Mouse (Mus musculus): ENCODE data around the gene Rpl27a. TPM values are rescaled to one million over a fixed set of nuclear protein-coding genes. Genes with fewer than 3 reads are reported as not detected.

Rpl27a gene
- polyA plus RNA-seq, 1 experiment from 2014 or later = 134 TPM

DNA sequence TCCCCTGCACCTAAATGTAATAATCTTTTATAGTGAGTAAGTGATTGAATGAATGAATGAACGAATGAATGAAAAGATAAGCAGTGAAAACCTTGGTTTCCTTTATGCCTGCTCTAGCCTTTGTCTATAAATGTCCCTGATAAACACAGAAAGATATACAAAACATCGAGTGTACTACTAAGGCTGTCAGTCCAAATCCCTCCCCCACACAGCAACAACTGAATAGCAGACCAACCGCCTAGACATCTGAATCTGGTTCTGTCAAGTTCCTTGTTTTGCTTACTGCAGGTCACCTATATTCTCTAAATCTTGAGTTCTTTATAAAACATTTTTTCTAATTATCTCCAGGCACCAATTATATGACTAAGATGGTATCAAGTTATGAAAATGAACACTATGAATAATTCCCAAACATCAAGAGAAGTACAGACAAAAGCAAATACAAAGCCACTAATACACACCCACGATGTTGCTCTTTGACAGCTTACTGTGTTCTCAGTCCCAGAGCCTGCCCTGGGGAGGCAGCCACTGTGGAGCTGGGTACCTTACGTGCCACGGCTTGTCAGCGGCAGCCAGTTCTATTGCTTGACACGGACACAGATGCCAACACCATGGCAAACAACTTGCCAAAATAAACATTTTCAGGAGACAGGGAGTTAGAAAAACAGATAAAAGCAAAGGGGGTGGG lies 42.7 kb downstream of the Rpl27a start:
- Histone ChIP-seq H3K4me1 (ENCODE audit: control insufficient read depth, insufficient read depth, low read length) (no peaks in the 10 kb centered on the region), H3K4me3 (ENCODE audit: low read depth, low read length) (no peak overlapping the region), H3K9me3 (replicated peaks; ENCODE audit: control insufficient read depth, low read length) (no peaks in the 10 kb centered on the region), H3K27ac (replicated peaks; ENCODE audit: low read depth, low read length) (no peak overlapping the region), H3K4me2 (ENCODE audit: low read depth, low read length) (no peak overlapping the region), H3K36me3 (replicated peaks; ENCODE audit: control insufficient read depth, insufficient read depth, low read depth, low read length) (no peaks in the 10 kb centered on the region), H3K9ac (replicated peaks; ENCODE audit: low read length) (no peak overlapping the region), H3K27me3 (ENCODE audit: control insufficient read depth, insufficient read depth, low read length) (no peaks in the 10 kb centered on the region)
- WGBS = 66% methylated on average over 8 of the region's 8 CpGs
- no peak for ATAC-seq (replicated peaks; ENCODE audit: insufficient number of reproducible peaks, low FRiP score, low TSS enrichment, low read depth)
- DNase-seq (ENCODE audit: low spot score) = peak; percentile 17

DNA sequence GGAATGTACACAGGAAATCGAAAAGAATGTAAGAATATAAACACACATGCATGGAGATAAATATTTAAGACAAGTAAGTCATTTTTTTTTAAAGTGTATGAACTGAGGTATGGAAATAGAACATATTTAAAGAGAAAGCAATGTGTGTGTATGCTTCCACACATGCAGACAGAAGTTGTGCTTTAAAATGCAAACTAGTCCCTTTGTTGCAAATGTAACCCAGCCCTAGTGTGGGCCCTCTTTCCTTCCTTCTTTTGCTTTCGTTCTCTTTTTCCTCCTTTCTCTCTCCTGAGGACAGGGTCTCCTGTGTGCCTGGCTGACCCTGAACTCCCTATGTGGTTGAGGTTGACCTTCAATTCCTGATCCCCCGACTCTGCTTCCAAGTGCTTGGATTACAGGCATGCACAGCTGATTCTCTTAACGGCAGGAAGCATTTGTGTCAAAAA lies 43.2 kb downstream of the Rpl27a start:
- DNase-seq (ENCODE audit: low spot score) = no peak
- no peaks in the 10 kb centered on the region for H3K36me3 ChIP-seq (replicated peaks; ENCODE audit: control insufficient read depth, insufficient read depth, low read depth, low read length)
- H3K4me2 ChIP-seq (ENCODE audit: low read depth, low read length) = no peak overlapping the region
- H3K27ac ChIP-seq (replicated peaks; ENCODE audit: low read depth, low read length) = no peak overlapping the region
- H3K9me3 ChIP-seq (replicated peaks; ENCODE audit: control insufficient read depth, low read length) = no peaks in the 10 kb centered on the region
- 49% methylated on average over 4 of the region's 4 CpGs for WGBS
- H3K27me3 ChIP-seq (ENCODE audit: control insufficient read depth, insufficient read depth, low read length) = no peaks in the 10 kb centered on the region
- H3K4me3 ChIP-seq (ENCODE audit: low read depth, low read length) = no peak overlapping the region
- H3K4me1 ChIP-seq (ENCODE audit: control insufficient read depth, insufficient read depth, low read length) = no peaks in the 10 kb centered on the region
- no peak for ATAC-seq (replicated peaks; ENCODE audit: insufficient number of reproducible peaks, low FRiP score, low TSS enrichment, low read depth)
- H3K9ac ChIP-seq (replicated peaks; ENCODE audit: low read length) = no peak overlapping the region

DNA sequence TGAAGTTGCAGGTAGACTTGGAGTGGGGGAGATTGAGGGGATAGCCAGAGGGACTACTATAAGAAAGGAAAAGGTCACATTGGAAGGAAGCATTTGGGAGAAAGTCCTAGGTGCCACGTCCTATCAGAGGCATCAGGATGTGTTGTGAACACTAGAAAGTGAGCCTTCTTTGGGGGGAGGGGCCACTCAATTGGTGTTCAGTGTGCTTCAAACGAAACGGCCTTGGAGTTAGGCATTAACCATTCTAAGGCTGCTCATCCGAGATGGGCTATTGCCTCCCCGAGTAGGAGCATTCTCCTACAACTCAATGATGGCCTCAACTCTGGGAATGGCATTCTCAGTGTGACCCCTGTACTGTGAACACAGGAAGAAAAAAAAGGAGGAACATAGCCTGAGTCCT lies 43.7 kb downstream of the Rpl27a start:
- Histone ChIP-seq H3K4me3 (ENCODE audit: low read depth, low read length) (no peak overlapping the region), H3K9ac (replicated peaks; ENCODE audit: low read length) (no peak overlapping the region), H3K9me3 (replicated peaks; ENCODE audit: control insufficient read depth, low read length) (no peaks in the 10 kb centered on the region), H3K27me3 (ENCODE audit: control insufficient read depth, insufficient read depth, low read length) (no peaks in the 10 kb centered on the region), H3K36me3 (replicated peaks; ENCODE audit: control insufficient read depth, insufficient read depth, low read depth, low read length) (no peaks in the 10 kb centered on the region), H3K4me1 (ENCODE audit: control insufficient read depth, insufficient read depth, low read length) (no peaks in the 10 kb centered on the region), H3K4me2 (ENCODE audit: low read depth, low read length) (no peak overlapping the region), H3K27ac (replicated peaks; ENCODE audit: low read depth, low read length) (no peak overlapping the region)
- DNase-seq (ENCODE audit: low spot score) (no peak), ATAC-seq (replicated peaks; ENCODE audit: insufficient number of reproducible peaks, low FRiP score, low TSS enrichment, low read depth) (no peak)
- WGBS = 64% methylated on average over 5 of the region's 5 CpGs

DNA sequence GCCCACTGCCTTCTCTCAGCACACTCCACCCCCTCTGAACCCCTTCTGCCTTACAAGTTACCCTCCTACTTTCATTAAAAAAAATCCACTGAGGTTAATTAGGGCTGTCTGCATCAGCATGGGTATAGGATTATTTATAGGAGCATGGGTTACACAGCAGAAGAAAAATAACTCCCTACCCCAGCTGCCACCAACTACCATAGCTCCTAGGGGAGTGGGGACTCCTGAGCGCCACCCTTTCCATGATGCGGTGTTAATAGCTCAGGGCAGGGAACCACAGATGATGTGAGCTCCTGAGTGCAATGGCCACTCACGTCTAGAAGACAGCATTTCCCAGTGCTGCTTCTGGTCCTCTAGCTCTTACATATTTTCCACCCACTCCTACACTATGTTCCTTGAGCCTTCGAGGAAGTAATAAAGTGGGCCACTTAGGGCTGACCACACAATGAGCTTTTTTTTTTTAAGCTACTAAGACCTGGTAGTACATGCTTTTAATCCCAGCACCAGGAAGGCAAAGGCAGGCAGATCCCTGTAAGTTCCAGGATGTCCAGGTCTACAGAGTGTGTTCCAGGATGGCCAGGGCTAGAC lies 44.9 kb downstream of the Rpl27a start:
- H3K4me1 ChIP-seq (ENCODE audit: control insufficient read depth, insufficient read depth, low read length) = no peaks in the 10 kb centered on the region
- WGBS = 80% methylated on average over 4 of the region's 4 CpGs
- DNase-seq (ENCODE audit: low spot score) = no peak

DNA sequence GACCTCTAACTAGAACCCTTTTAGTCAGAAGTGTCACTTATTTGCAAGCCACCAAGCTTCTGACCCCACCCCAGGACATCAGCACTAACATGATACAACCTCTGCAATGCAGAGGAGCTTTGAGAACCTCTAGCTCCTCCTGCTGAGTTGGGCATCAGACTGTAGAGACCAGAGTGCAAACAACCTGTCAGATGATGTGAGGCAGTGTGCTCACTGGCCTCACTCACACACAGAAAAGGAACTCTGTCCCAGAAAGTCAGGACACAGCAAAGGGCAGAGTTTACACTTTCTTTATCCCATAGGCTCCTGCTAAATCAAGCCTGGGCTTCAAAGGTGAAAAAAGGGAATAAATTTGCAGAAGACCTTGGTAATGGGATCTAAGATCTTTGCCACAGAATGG lies 47.4 kb downstream of the Rpl27a start:
- Histone ChIP-seq H3K4me2 (ENCODE audit: low read depth, low read length) (no peak overlapping the region), H3K4me3 (ENCODE audit: low read depth, low read length) (no peak overlapping the region), H3K36me3 (replicated peaks; ENCODE audit: control insufficient read depth, insufficient read depth, low read depth, low read length) (no peaks in the 10 kb centered on the region), H3K4me1 (ENCODE audit: control insufficient read depth, insufficient read depth, low read length) (no peaks in the 10 kb centered on the region), H3K27ac (replicated peaks; ENCODE audit: low read depth, low read length) (no peak overlapping the region), H3K9me3 (replicated peaks; ENCODE audit: control insufficient read depth, low read length) (no peaks in the 10 kb centered on the region), H3K27me3 (ENCODE audit: control insufficient read depth, insufficient read depth, low read length) (no peaks in the 10 kb centered on the region), H3K9ac (replicated peaks; ENCODE audit: low read length) (no peak overlapping the region)
- ATAC-seq (replicated peaks; ENCODE audit: insufficient number of reproducible peaks, low FRiP score, low TSS enrichment, low read depth) = no peak
- no peak for DNase-seq (ENCODE audit: low spot score)

More for the DNA sequence above, 44.9 kb downstream of the Rpl27a start:
- Histone ChIP-seq H3K27me3 (ENCODE audit: control insufficient read depth, insufficient read depth, low read length) (no peaks in the 10 kb centered on the region), H3K9ac (replicated peaks; ENCODE audit: low read length) (no peak overlapping the region), H3K4me3 (ENCODE audit: low read depth, low read length) (no peak overlapping the region), H3K9me3 (replicated peaks; ENCODE audit: control insufficient read depth, low read length) (no peaks in the 10 kb centered on the region), H3K36me3 (replicated peaks; ENCODE audit: control insufficient read depth, insufficient read depth, low read depth, low read length) (no peaks in the 10 kb centered on the region), H3K27ac (replicated peaks; ENCODE audit: low read depth, low read length) (no peak overlapping the region), H3K4me2 (ENCODE audit: low read depth, low read length) (no peak overlapping the region)
- ATAC-seq (replicated peaks; ENCODE audit: insufficient number of reproducible peaks, low FRiP score, low TSS enrichment, low read depth) = no peak

DNA sequence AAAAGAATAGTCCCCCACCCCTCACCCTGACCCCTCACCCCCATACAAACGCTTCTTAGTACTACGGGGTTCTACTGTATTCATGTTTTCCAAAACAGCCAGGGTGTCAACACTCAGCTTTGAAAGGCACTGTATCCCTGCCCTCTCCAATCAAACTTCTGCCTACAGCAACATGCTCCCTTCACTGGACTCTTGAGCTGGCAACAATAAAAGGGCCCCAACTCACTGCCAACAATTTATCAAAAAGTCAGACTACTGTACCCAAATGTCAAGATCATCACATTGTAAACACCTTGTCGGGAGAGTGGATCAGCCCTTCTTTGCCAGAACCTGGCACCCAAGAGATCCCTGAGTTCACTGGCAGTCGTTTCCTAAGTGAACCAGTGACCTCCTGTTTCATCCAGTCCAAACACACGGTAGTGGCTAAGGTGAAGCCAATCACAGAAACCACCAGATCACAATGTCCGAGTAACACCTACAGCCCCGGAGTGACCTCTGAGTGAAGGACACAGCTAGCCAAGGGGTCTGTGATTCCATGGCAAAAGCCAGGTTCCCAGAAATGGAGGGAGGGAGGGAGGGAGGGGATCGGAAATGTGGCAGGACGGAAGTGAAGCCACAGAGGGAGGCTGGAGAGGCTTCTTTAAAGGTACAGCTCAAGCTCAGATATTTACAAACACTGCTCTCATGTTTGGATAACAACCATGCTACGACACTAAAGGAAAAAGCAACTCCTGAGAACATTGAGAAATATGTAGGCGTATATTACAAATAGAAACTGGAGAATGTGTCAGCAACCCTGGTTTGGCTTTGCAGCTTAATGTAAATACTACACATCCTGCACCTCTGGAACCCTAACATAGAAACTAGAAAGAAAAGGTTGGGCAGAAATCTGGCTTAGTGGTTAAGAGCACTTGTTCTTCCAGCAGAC lies 48.2 kb downstream of the Rpl27a start:
- ATAC-seq (replicated peaks; ENCODE audit: insufficient number of reproducible peaks, low FRiP score, low TSS enrichment, low read depth) = no peak
- H3K27me3 ChIP-seq (ENCODE audit: control insufficient read depth, insufficient read depth, low read length) = no peaks in the 10 kb centered on the region
- WGBS = 82% methylated on average over 11 of the region's 11 CpGs

DNA sequence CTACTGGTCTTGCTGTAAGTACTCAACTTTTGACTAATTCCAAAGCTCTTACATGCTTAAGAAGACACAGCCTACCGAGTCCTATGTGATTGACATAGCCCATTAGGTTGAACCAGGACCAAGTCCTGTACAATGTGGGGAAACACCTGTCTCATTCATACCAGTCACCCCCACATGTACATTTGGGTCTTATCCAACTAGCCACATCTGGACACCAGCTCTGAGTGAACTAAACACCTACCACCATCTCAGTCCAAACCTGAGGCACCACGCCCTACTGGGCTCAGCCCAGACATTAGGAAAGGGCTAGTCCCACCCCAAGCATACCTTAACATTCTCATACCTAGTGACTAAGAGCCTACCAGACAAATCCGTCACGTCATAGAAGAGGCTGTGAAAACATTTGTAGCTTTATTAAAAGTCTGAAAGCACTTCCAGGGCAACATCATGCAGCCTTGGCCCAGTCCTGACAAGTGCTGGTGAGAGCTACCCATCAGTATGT lies 49.5 kb downstream of the Rpl27a start:
- Histone ChIP-seq H3K27ac (replicated peaks; ENCODE audit: low read depth, low read length) (no peak overlapping the region), H3K9me3 (replicated peaks; ENCODE audit: control insufficient read depth, low read length) (no peaks in the 10 kb centered on the region), H3K4me3 (ENCODE audit: low read depth, low read length) (no peak overlapping the region), H3K27me3 (ENCODE audit: control insufficient read depth, insufficient read depth, low read length) (no peaks in the 10 kb centered on the region), H3K9ac (replicated peaks; ENCODE audit: low read length) (no peak overlapping the region), H3K36me3 (replicated peaks; ENCODE audit: control insufficient read depth, insufficient read depth, low read depth, low read length) (no peaks in the 10 kb centered on the region), H3K4me1 (ENCODE audit: control insufficient read depth, insufficient read depth, low read length) (no peaks in the 10 kb centered on the region), H3K4me2 (ENCODE audit: low read depth, low read length) (no peak overlapping the region)
- WGBS = 92% methylated on average over 4 of the region's 4 CpGs
- DNase-seq (ENCODE audit: low spot score) (no peak), ATAC-seq (replicated peaks; ENCODE audit: insufficient number of reproducible peaks, low FRiP score, low TSS enrichment, low read depth) (no peak)

More for the DNA sequence above, 48.2 kb downstream of the Rpl27a start:
- no peak overlapping the region for H3K9ac ChIP-seq (replicated peaks; ENCODE audit: low read length)
- H3K4me2 ChIP-seq (ENCODE audit: low read depth, low read length) = no peak overlapping the region
- H3K4me1 ChIP-seq (ENCODE audit: control insufficient read depth, insufficient read depth, low read length) = no peaks in the 10 kb centered on the region
- H3K4me3 ChIP-seq (ENCODE audit: low read depth, low read length) = no peak overlapping the region
- DNase-seq (ENCODE audit: low spot score) = no peak
- H3K9me3 ChIP-seq (replicated peaks; ENCODE audit: control insufficient read depth, low read length) = no peaks in the 10 kb centered on the region
- no peak overlapping the region for H3K27ac ChIP-seq (replicated peaks; ENCODE audit: low read depth, low read length)
- H3K36me3 ChIP-seq (replicated peaks; ENCODE audit: control insufficient read depth, insufficient read depth, low read depth, low read length) = no peaks in the 10 kb centered on the region

Data from embryonic facial prominence, embryonic 11.5 days (tissue).